Mouse (Mus musculus): ENCODE data around the gene Smdt1. TPM values are rescaled to one million over a fixed set of nuclear protein-coding genes. Genes with fewer than 3 reads are reported as not detected.

The Smdt1 gene
- polyA plus RNA-seq, 1 experiment from 2014 or later: 296 TPM

GRCm38 (mm10) chr15:82340414-82341035 is 1.8 kb downstream of the Smdt1 start:
- Histone ChIP-seq H3K9ac (ENCODE audit: low read length) (peak overlapping the region; percentile 83), H3K27ac (replicated peaks) (peak overlapping the region; percentile 91), H3K36me3 (ENCODE audit: control insufficient read depth, insufficient read depth, low read length) (peaks cover 6% of the 10 kb centered on the region; the same call in 1 of the 2 replicates), H3K4me3 (ENCODE audit: low read depth, low read length) (peak overlapping the region; percentile 56), H3K9me3 (ENCODE audit: control insufficient read depth, low read length) (no peaks in the 10 kb centered on the region), H3K27me3 (ENCODE audit: control insufficient read depth, insufficient read depth, low read length) (no peaks in the 10 kb centered on the region), H3K4me2 (replicated peaks; ENCODE audit: low read depth) (peak overlapping the region; percentile 92), H3K4me1 (replicated peaks; ENCODE audit: control insufficient read depth, insufficient read depth) (peaks cover 6% of the 10 kb centered on the region)
- WGBS: 31% methylated on average over 20 of the region's 21 CpGs
- ATAC-seq (ENCODE audit: low FRiP score, low TSS enrichment): no peak
- no peak for DNase-seq (ENCODE audit: low spot score)
- no peak for TF ChIP-seq CTCF (IDR thresholded peaks at IDR 0.05; ENCODE audit: low read depth)
- TF ChIP-seq EP300 (optimal IDR thresholded peaks at IDR 0.05): no peak

DNA sequence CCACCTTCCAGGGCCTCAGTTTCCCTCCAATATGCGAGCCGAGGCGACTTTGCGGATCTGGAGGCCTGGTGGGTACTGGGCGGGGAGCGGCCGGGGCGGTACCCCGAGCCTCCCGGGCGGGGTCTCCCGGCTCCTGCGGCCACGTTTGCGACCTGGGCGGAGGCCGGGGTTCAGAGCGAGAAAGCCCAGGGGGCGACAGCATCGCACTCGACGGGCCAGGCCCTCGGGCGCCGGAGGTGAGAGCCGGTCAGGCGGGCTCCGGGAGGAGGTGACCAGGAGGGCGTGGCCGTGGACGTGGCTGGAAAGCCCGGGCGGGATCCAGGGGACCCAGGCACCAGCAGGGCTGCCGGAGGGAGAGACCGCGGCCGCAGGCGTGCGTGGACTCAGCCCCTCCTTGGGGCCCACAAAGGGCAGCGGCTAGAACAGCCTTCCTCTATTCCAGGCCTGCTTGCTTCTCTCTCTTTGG is 2.3 kb downstream of the Smdt1 start:
- no peaks in the 10 kb centered on the region for H3K27me3 ChIP-seq (ENCODE audit: control insufficient read depth, insufficient read depth, low read length)
- TF ChIP-seq CTCF (IDR thresholded peaks at IDR 0.05; ENCODE audit: low read depth) (peak; percentile 31; the same call in 1 of the 2 replicates), EP300 (optimal IDR thresholded peaks at IDR 0.05) (no peak)
- ATAC-seq (ENCODE audit: low FRiP score, low TSS enrichment): peak; percentile 19
- WGBS: 0% methylated on average over 30 of the region's 40 CpGs
- peaks cover 3% of the 10 kb centered on the region; the same call in 1 of the 2 replicates for H3K36me3 ChIP-seq (ENCODE audit: control insufficient read depth, insufficient read depth, low read length)
- peak overlapping the region; percentile 83 for H3K9ac ChIP-seq (ENCODE audit: low read length)
- H3K4me3 ChIP-seq (ENCODE audit: low read depth, low read length): peak overlapping the region; percentile 56
- H3K27ac ChIP-seq (replicated peaks): peak overlapping the region; percentile 91
- no peaks in the 10 kb centered on the region for H3K9me3 ChIP-seq (ENCODE audit: control insufficient read depth, low read length)
- peak overlapping the region; percentile 92 for H3K4me2 ChIP-seq (replicated peaks; ENCODE audit: low read depth)
- H3K4me1 ChIP-seq (replicated peaks; ENCODE audit: control insufficient read depth, insufficient read depth): peaks cover 6% of the 10 kb centered on the region
- DNase-seq (ENCODE audit: low spot score): peak; percentile 84

DNA sequence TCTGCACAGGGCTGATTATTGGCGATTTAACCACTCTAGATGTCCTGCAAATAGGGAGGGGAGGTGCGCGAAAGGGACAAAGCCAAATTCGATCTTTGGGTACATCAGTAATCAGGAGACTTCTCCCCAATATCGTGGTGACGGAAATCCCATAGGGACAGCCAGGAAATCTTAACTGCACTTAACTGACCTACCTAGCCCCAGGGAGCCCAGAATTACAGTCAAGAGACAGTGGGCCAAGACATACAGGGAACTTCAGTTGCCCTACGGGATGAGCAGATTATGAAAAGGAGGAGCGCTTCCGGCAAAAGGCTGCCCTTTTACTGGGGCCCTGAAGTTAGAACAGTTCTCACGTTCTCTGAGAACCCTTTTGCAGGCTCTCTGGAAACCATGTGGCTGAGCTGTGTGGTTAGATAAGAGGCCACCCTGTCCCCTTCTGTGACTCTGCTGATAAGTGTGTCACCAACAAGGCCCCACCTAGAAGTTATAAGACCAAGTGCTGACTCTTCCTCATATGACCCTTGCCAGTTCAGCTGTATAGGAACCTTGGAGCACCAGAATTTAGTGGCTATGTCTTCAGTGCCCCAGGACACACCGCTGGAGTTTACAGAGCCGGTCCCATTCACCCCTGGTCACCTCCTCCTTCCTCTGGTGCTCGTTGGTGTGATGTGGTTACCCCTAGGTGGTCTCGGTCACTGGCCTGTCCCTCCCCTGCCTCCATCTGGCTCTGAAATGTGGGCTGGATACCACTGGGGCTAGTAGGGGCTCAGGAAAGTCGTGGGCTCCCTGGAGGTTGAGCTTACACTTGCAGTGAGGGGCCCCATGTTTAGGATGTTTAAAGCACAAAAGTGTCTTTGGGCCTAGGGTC is 3.1 kb downstream of the Smdt1 start:
- DNase-seq (ENCODE audit: low spot score) (no peak), ATAC-seq (ENCODE audit: low FRiP score, low TSS enrichment) (no peak)
- Histone ChIP-seq H3K27me3 (ENCODE audit: control insufficient read depth, insufficient read depth, low read length) (no peaks in the 10 kb centered on the region), H3K4me3 (ENCODE audit: low read depth, low read length) (peak overlapping the region; percentile 56), H3K4me2 (replicated peaks; ENCODE audit: low read depth) (peak overlapping the region; percentile 92), H3K36me3 (ENCODE audit: control insufficient read depth, insufficient read depth, low read length) (peaks cover 1% of the 10 kb centered on the region; the same call in 1 of the 2 replicates), H3K4me1 (replicated peaks; ENCODE audit: control insufficient read depth, insufficient read depth) (peaks cover 10% of the 10 kb centered on the region), H3K9ac (ENCODE audit: low read length) (peak overlapping the region; percentile 83), H3K9me3 (ENCODE audit: control insufficient read depth, low read length) (no peaks in the 10 kb centered on the region), H3K27ac (replicated peaks) (peak overlapping the region; percentile 91)
- WGBS: 40% methylated on average over 15 of the region's 15 CpGs
- TF ChIP-seq CTCF (IDR thresholded peaks at IDR 0.05; ENCODE audit: low read depth) (no peak), EP300 (optimal IDR thresholded peaks at IDR 0.05) (no peak)

DNA sequence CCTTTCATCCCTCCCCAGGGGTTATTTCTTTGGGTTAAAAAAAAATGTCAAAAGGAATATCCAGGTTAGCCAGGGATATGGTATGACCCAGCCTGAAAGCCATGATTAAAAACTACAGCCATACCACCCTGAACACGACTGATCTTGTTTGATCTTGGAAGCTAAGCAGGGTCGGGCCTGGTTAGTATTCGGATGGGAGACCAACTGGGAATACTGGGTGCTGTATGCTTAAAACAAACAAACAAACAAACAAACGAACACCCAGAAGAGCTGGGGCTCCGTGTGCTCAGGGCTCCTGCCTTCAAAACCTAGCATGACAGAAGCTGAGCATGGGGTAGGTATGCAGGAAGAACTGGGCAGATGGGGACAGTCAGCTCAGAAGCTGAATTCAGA is 3.8 kb downstream of the Smdt1 start:
- TF ChIP-seq CTCF (IDR thresholded peaks at IDR 0.05; ENCODE audit: low read depth): no peak
- no peak for TF ChIP-seq EP300 (optimal IDR thresholded peaks at IDR 0.05)
- no peak for ATAC-seq (ENCODE audit: low FRiP score, low TSS enrichment)
- Histone ChIP-seq H3K27me3 (ENCODE audit: control insufficient read depth, insufficient read depth, low read length) (no peaks in the 10 kb centered on the region), H3K4me2 (replicated peaks; ENCODE audit: low read depth) (peak overlapping the region; percentile 92; the same call in 1 of the 2 replicates), H3K27ac (replicated peaks) (peak overlapping the region; percentile 91; the same call in 1 of the 2 replicates), H3K9me3 (ENCODE audit: control insufficient read depth, low read length) (no peaks in the 10 kb centered on the region), H3K9ac (ENCODE audit: low read length) (peak overlapping the region; percentile 83; the same call in 1 of the 2 replicates), H3K4me1 (replicated peaks; ENCODE audit: control insufficient read depth, insufficient read depth) (peaks cover 14% of the 10 kb centered on the region), H3K36me3 (ENCODE audit: control insufficient read depth, insufficient read depth, low read length) (no peaks in the 10 kb centered on the region), H3K4me3 (ENCODE audit: low read depth, low read length) (no peak overlapping the region)
- no peak for DNase-seq (ENCODE audit: low spot score)
- WGBS: 70% methylated on average over 5 of the region's 5 CpGs

DNA sequence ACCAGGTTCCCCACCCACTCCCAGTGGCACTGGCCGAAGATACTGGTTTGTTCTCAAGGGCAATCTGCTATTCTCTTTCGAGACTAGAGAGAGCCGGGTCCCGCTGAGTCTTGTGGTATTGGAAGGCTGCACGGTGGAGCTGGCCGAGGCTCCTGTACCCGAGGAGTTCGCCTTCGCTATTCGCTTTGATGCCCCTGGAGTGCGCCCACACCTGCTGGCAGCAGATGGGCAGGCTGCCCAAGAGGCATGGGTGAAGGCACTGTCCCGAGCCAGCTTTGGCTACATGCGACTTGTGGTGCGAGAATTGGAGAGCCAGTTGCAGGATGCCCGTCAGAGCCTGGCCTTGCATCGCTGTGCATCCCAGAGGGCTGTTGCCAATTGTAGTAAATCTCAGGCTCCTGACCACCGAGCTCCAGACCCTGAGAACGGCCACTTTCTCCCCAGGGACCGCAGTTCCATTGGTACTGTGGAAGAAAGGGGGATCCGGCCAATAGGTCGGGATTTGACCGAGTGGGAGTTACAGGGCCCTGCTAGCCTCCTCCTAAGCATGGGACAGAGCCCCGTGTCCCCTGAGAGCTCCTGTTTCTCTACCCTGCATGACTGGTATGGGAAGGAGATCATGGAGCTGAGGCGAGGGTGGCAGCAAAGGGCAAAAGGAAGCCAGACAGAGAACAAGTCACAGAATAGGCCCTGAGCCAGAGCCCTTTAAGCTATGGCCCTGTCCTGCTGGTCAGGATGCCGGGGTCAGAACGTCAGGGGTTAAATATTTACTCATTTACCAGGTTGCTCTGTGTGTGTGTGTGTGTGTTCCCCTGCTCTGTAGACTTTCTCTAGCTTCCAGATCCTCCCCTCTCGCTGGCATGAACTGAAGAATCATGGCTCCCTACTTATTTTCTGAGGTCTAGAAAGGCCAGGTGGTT is 4.9 kb downstream of the Smdt1 start:
- TF ChIP-seq CTCF (IDR thresholded peaks at IDR 0.05; ENCODE audit: low read depth): no peak
- WGBS: 89% methylated on average over 27 of the region's 27 CpGs
- Histone ChIP-seq H3K27me3 (ENCODE audit: control insufficient read depth, insufficient read depth, low read length) (no peaks in the 10 kb centered on the region), H3K4me1 (replicated peaks; ENCODE audit: control insufficient read depth, insufficient read depth) (peaks cover 11% of the 10 kb centered on the region), H3K27ac (replicated peaks) (no peak overlapping the region), H3K4me2 (replicated peaks; ENCODE audit: low read depth) (no peak overlapping the region), H3K4me3 (ENCODE audit: low read depth, low read length) (no peak overlapping the region), H3K9me3 (ENCODE audit: control insufficient read depth, low read length) (no peaks in the 10 kb centered on the region), H3K36me3 (ENCODE audit: control insufficient read depth, insufficient read depth, low read length) (peaks cover 6% of the 10 kb centered on the region; the same call in 1 of the 2 replicates), H3K9ac (ENCODE audit: low read length) (no peak overlapping the region)
- no peak for DNase-seq (ENCODE audit: low spot score)
- ATAC-seq (ENCODE audit: low FRiP score, low TSS enrichment): no peak
